Mouse (Mus musculus) activated CD4-positive, CD25-positive, alpha-beta regulatory T cell, adult 9 weeks (primary cell): ENCODE measurements around the gene Gm21775. TPM values are rescaled to one million over a fixed set of nuclear protein-coding genes. Genes with fewer than 3 reads are reported as not detected.

Experiments
- polyA plus RNA-seq: library from polyadenylated mRNA; unstranded; fragments of 100-300 nt; shearing (Covaris generic); gene quantifications from one replicate; pipeline ENCODE4 v1.2.1, GENCODE M21; 2017

Gm21775 gene
- polyA plus RNA-seq, result not detected

GRCm38 (mm10) chrY:10553153-10553552 lies at the start of gene Gm21775:
TSS of gene Gm21775 (plus strand) at chrY:10553453.

GRCm38 (mm10) chrY:10535942-10536341 lies 17.3 kb upstream of the Gm21775 start, which contains the start of gene Gm20737:
TSS of gene Gm20737 (minus strand) at chrY:10536042.

Other genes starting within 250 kb of the Gm21775 start
- not detected for gene Gm20834, start 228.9 kb upstream of the Gm21775 start, polyA plus RNA-seq
- not detected for gene Gm28510, start 140.7 kb upstream of the Gm21775 start, polyA plus RNA-seq
- not detected for gene Gm20737, start 17.4 kb upstream of the Gm21775 start, polyA plus RNA-seq
- not detected for gene Gm21900, start 62.9 kb downstream of the Gm21775 start, polyA plus RNA-seq
- not detected for gene Gm20777, start 199.0 kb downstream of the Gm21775 start, polyA plus RNA-seq